Mouse (Mus musculus): ENCODE results near the gene Alox8. TPM values are rescaled to one million over a fixed set of nuclear protein-coding genes. Genes with fewer than 3 reads are reported as not detected.

The Alox8 gene
- total and polyA plus RNA-seq, 2 experiments from 2014 or later, result 2.1 to 3.5 TPM

DNA sequence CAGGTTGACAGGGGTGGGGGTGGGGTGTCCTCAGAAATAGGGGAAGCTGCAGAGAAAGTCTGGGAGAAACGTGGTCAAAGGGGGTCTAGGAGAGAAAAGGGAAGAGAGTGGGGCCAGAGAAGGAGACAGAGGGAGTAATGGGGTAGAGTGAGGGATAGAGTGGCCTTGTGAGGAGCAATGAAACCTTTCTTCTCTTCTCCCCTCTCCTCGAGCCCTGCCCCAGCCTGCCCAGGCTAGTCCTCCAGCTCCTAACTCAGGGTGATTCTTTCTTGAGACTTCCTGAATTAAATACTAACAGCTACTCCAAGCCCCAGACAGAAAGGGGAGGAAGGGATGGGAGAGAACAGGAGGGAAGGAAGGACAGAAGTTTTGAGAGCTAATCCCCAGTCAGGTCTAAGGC, 21.0 kb upstream of the Alox8 start:
- Histone ChIP-seq H3K36me3 (ENCODE audit: insufficient read depth, low read length) (no peaks in the 10 kb centered on the region), H3K4me1 (ENCODE audit: insufficient read depth, low read length) (no peaks in the 10 kb centered on the region), H3K27ac (ENCODE audit: low read depth, low read length) (no peak overlapping the region), H3K9me3 (ENCODE audit: low read length) (no peaks in the 10 kb centered on the region), H3K9ac (replicated peaks; ENCODE audit: low read length, poor library complexity, severe bottlenecking) (no peak overlapping the region), H3K4me2 (ENCODE audit: low read depth, low read length, poor library complexity, severe bottlenecking) (no peak overlapping the region), H3K4me3 (ENCODE audit: low read depth, low read length) (no peak overlapping the region), H3K27me3 (ENCODE audit: insufficient read depth, low read length) (no peaks in the 10 kb centered on the region)
- 69% methylated on average over 2 of the region's 2 CpGs for WGBS
- no peak for ATAC-seq (ENCODE audit: low FRiP score)
- no peak for DNase-seq (ENCODE audit: low spot score)
- no peak for TF ChIP-seq CTCF (IDR thresholded peaks at IDR 0.05)

DNA sequence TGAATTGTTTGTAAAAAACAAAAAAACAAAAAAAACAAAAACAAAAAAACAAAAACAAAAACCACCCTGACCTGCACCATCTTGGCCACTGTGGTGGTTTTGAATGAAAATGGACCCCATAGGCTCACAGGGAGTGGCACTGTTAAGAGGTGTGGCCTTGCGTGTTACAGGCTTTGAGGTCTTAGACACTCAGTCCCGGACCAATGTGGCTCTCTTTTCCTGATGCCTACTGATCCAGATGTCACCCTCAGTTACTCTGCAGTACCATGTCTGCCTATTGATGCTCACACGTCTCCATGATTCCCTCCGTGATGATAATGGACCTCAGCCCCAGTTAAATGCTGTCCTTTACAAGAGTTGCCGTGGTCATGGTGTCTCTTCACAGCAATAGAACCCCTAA, 19.8 kb upstream of the Alox8 start:
- ATAC-seq (ENCODE audit: low FRiP score), result no peak
- H3K36me3 ChIP-seq (ENCODE audit: insufficient read depth, low read length), result no peaks in the 10 kb centered on the region
- no peak overlapping the region for H3K4me3 ChIP-seq (ENCODE audit: low read depth, low read length)
- H3K27me3 ChIP-seq (ENCODE audit: insufficient read depth, low read length), result no peaks in the 10 kb centered on the region
- H3K4me1 ChIP-seq (ENCODE audit: insufficient read depth, low read length), result no peaks in the 10 kb centered on the region
- H3K9ac ChIP-seq (replicated peaks; ENCODE audit: low read length, poor library complexity, severe bottlenecking), result no peak overlapping the region
- H3K4me2 ChIP-seq (ENCODE audit: low read depth, low read length, poor library complexity, severe bottlenecking), result no peak overlapping the region
- TF ChIP-seq CTCF (IDR thresholded peaks at IDR 0.05), result no peak
- H3K27ac ChIP-seq (ENCODE audit: low read depth, low read length), result no peak overlapping the region
- H3K9me3 ChIP-seq (ENCODE audit: low read length), result no peaks in the 10 kb centered on the region
- 87% methylated on average over 5 of the region's 5 CpGs for WGBS
- no peak for DNase-seq (ENCODE audit: low spot score)

- TF ChIP-seq CTCF (IDR thresholded peaks at IDR 0.05), result no peak
- H3K4me3 ChIP-seq (ENCODE audit: low read depth, low read length), result peak overlapping the region; percentile 41
- no peak overlapping the region; the same call in 1 of the 2 replicates for H3K27ac ChIP-seq (ENCODE audit: low read depth, low read length)
- WGBS, result 27% methylated on average over 2 of the region's 2 CpGs
- H3K9me3 ChIP-seq (ENCODE audit: low read length), result no peaks in the 10 kb centered on the region
- DNase-seq (ENCODE audit: low spot score) (peak; percentile 79), ATAC-seq (ENCODE audit: low FRiP score) (0 out of 2 replicates have a peak, but pooled peaks have one; percentile 23)
- H3K4me1 ChIP-seq (ENCODE audit: insufficient read depth, low read length), result no peaks in the 10 kb centered on the region
- no peaks in the 10 kb centered on the region for H3K27me3 ChIP-seq (ENCODE audit: insufficient read depth, low read length)
- H3K4me2 ChIP-seq (ENCODE audit: low read depth, low read length, poor library complexity, severe bottlenecking), result peak overlapping the region; percentile 49
- H3K36me3 ChIP-seq (ENCODE audit: insufficient read depth, low read length), result no peaks in the 10 kb centered on the region
- H3K9ac ChIP-seq (replicated peaks; ENCODE audit: low read length, poor library complexity, severe bottlenecking), result peak overlapping the region; percentile 51; the same call in 1 of the 2 replicates
Measured at GRCm38 (mm10) chr11:69211431-69211830, 13.8 kb upstream of the Alox8 start.

GRCm38 (mm10) chr11:69202469-69203230, 5.0 kb upstream of the Alox8 start:
- DNase-seq (ENCODE audit: low spot score) (no peak), ATAC-seq (ENCODE audit: low FRiP score) (no peak)
- no peak for TF ChIP-seq CTCF (IDR thresholded peaks at IDR 0.05)
- WGBS, result 80% methylated on average over 13 of the region's 13 CpGs
- H3K4me3 ChIP-seq (ENCODE audit: low read depth, low read length), result no peak overlapping the region
- no peak overlapping the region for H3K4me2 ChIP-seq (ENCODE audit: low read depth, low read length, poor library complexity, severe bottlenecking)
- H3K27ac ChIP-seq (ENCODE audit: low read depth, low read length), result no peak overlapping the region
- no peaks in the 10 kb centered on the region for H3K36me3 ChIP-seq (ENCODE audit: insufficient read depth, low read length)
- no peaks in the 10 kb centered on the region for H3K4me1 ChIP-seq (ENCODE audit: insufficient read depth, low read length)
- H3K9ac ChIP-seq (replicated peaks; ENCODE audit: low read length, poor library complexity, severe bottlenecking), result no peak overlapping the region
- H3K27me3 ChIP-seq (ENCODE audit: insufficient read depth, low read length), result peaks cover 3% of the 10 kb centered on the region; the same call in 1 of the 2 replicates
- no peaks in the 10 kb centered on the region for H3K9me3 ChIP-seq (ENCODE audit: low read length)

DNA sequence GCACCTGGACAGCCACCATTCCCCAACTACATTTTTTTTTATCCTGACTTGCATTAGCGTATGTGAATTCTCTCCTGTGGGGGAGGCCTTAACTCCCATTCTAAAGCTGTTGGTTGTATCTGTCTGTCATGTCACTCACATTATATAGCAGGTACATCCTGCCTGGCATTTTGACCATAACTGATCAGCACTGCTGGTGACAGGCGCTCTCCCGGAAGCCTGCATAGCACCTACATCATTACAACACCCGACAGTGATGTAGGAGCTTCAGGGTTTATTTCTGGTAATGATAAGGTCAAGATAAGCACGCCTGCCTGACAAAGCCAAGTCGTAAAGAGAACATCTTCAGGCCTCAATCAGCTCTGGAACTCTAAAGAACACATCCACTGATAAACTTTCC, 2.6 kb upstream of the Alox8 start:
- Histone ChIP-seq H3K4me2 (ENCODE audit: low read depth, low read length, poor library complexity, severe bottlenecking) (no peak overlapping the region), H3K9me3 (ENCODE audit: low read length) (no peaks in the 10 kb centered on the region), H3K4me1 (ENCODE audit: insufficient read depth, low read length) (peaks cover 5% of the 10 kb centered on the region; the same call in 1 of the 2 replicates), H3K9ac (replicated peaks; ENCODE audit: low read length, poor library complexity, severe bottlenecking) (no peak overlapping the region), H3K27ac (ENCODE audit: low read depth, low read length) (no peak overlapping the region), H3K4me3 (ENCODE audit: low read depth, low read length) (no peak overlapping the region), H3K27me3 (ENCODE audit: insufficient read depth, low read length) (peaks cover 12% of the 10 kb centered on the region; the same call in 1 of the 2 replicates), H3K36me3 (ENCODE audit: insufficient read depth, low read length) (no peaks in the 10 kb centered on the region)
- ATAC-seq (ENCODE audit: low FRiP score) (no peak), DNase-seq (ENCODE audit: low spot score) (no peak)
- 82% methylated on average over 6 of the region's 6 CpGs for WGBS
- TF ChIP-seq CTCF (IDR thresholded peaks at IDR 0.05), result no peak

- Histone ChIP-seq H3K4me3 (ENCODE audit: low read depth, low read length) (no peak overlapping the region), H3K27ac (ENCODE audit: low read depth, low read length) (no peak overlapping the region), H3K4me1 (ENCODE audit: insufficient read depth, low read length) (peaks cover 5% of the 10 kb centered on the region; the same call in 1 of the 2 replicates), H3K9me3 (ENCODE audit: low read length) (no peaks in the 10 kb centered on the region), H3K36me3 (ENCODE audit: insufficient read depth, low read length) (no peaks in the 10 kb centered on the region), H3K4me2 (ENCODE audit: low read depth, low read length, poor library complexity, severe bottlenecking) (no peak overlapping the region), H3K27me3 (ENCODE audit: insufficient read depth, low read length) (peaks cover 12% of the 10 kb centered on the region; the same call in 1 of the 2 replicates), H3K9ac (replicated peaks; ENCODE audit: low read length, poor library complexity, severe bottlenecking) (no peak overlapping the region)
- DNase-seq (ENCODE audit: low spot score) (no peak), ATAC-seq (ENCODE audit: low FRiP score) (no peak)
- 85% methylated on average over 1 of the region's 1 CpGs for WGBS
- no peak for TF ChIP-seq CTCF (IDR thresholded peaks at IDR 0.05)
Measured at GRCm38 (mm10) chr11:69199251-69199650, 1.6 kb upstream of the Alox8 start.

Measured in midbrain, postnatal 0 days (tissue).